Mouse (Mus musculus) kidney, adult 2 months (tissue): ENCODE measurements around the gene Ccpg1os.

Source experiments
- CTCF ChIP-seq: fragments of 200-500 bp; conservative IDR thresholded peaks from 2 replicates; pipeline ENCODE4 v1.5.1; 2011; ENCODE audit warnings: low read depth, mild to moderate bottlenecking, control low read depth, low read length, moderate library complexity, mixed read lengths; ENCODE audit not compliant: insufficient read depth, insufficient read length
- POLR2A ChIP-seq: fragments of 200-500 bp; IDR thresholded peaks from one replicate; pipeline ENCODE4 v1.6.1; 2011; ENCODE audit warnings: low read depth, low read length, control low read depth

- TF ChIP-seq CTCF: no peak
- no peak for TF ChIP-seq POLR2A
These were observed 35.5 kb upstream of the Ccpg1os start for GRCm38 (mm10) chr9:73020566-73021097.
